Mouse (Mus musculus) brain, adult 2 months (tissue): ENCODE measurements around the gene Usb1.
"Not testable (repeated sequence)": the region's sequence is repeated elsewhere in the genome, so short reads cannot be mapped to it uniquely, and the experiment has no call there.

Experiments used
- DNase-seq: peaks from one replicate; pipeline ENCODE4 v3.0.0; 2011; ENCODE audit warnings: low read depth, low spot score

The Usb1 gene

DNA sequence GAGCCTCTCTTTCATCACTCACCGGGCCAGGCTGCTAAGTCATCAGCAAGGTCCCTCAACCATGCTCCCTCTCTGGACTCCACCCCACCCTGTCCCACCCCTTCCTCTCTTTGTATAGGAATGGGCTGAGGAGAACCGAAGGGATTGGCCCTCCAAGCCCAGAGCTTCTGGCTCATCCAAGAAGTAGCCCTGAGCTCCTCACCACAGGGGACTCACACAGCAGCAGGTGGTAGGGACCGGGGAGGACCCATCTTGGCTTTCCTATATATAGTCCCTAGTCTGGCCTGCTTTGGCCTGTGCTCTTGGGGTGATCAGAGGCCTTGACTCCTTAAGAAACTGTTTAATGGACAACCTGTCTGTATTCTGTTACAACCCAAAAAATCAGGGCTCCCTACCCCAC lies 42.3 kb downstream of the Usb1 start:
- no peak for DNase-seq

DNA sequence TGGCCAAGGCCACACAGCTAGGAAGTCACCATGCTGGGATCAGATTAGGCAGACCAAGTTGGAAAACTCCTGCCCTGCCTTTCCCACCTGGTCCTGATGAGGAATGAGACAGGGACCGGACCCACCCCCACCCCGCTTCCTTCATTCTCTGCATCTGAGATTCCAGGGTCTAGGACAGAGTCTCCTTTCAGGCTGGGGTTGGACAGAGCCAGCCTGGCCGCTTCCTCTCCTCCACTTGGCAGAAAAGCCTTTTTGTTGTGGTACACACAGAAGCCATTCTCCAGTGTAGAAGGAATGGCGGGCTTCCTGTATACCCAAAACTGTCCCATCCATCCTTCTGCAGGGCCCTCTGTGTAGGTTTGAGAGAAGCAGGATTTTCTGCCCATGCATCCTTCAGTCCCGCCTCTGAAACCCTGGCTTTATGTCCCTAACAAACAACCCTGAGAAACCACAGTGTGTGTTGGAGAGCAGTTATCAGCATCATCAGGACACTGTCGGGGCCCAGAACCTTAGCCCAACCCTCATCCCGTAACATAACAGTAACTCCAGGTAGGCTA lies 43.4 kb downstream of the Usb1 start:
- DNase-seq, result peak; percentile 56

DNA sequence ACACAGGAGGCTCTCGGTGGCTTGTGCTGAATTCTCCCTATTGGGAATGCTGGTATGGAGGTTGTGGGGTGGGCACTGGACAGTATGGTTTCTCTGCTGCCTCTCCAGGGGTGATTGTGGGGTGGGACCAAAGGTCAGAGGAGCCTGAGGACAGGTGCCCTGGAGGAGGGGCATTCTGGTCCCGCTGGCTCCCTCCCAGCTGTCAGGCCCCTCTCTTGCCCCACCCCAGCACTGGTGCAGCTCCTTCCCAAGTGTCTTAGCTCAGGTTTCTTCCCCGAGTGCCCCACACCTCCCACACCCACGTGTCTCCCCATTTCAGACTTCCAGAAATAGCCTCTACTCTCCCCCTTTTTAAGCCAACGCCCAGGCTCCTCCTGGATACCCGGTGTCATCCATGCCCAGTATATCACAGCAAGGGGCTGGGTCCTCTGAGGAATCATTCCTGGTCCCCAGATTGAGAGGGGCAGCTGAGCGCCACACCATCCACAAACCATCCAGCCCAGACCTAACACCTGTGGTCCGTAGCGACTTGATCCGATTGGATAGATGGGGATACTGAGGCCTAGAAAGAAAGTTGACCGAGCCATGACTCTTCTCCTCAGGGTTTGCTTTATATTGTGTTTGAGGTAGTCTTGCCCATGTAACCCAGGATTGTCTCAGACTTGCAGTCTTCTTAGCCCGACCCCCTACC lies 44.4 kb downstream of the Usb1 start:
- no peak for DNase-seq

DNA sequence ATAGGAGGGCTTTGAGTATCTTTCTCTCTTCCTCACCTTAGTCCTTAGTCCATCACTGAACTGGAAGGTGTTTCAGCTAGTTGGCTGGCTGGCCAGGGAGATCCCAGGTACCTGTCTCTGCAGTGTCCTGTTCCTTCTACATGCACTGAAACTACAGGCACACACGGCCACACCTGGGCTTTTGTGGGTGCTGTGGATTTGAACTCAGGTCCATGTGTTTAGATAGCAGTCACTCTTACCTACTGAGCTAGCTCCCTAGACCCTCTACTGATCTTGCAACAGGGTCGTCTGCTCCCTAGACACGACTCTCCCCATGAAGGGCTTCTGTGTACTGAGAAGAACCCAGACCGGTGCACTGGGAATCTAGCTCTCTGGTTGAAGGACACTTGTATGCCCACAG lies 45.0 kb downstream of the Usb1 start:
- DNase-seq, result no peak

DNA sequence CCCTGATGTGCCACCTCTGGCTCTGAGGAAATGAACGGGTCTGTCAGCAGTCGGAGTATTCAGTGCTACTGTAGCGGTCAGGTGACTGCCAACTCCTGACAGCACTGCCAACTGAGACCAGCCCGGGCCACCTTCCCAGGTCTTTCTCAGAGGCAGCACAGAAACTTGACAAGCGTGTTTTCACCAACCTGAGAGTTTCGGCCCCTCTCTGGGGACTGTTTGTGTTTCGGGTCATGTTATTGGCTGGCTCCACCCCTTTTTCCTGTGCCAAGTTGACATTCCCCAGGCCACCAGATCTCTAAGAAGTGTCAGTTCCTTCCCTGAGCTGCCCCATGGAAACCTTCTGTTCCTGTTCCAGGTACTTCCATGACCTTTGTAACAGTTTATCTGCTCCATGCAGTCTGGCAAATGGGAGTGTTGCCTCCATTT lies 45.8 kb downstream of the Usb1 start:
- DNase-seq, result no peak

DNA sequence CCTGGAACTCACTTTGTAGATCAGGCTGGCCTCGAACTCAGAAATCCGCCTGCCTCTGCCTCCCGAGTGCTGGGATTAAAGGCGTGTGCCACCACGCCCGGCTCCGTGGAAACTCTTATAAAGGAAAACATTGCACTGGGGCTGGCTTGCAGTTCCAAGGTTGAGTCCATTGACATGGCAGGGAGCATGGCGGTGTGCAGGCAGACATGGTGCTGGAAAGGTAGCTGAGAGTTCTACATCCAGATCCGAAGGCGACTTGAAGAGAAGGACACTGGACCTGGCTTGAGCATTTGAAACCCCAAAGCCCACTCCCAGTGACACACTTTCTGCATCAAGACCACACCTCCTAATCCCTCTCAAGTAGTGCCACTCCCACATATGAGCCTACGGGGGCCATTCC lies 46.8 kb downstream of the Usb1 start:
- DNase-seq, result not testable (repeated sequence)

DNA sequence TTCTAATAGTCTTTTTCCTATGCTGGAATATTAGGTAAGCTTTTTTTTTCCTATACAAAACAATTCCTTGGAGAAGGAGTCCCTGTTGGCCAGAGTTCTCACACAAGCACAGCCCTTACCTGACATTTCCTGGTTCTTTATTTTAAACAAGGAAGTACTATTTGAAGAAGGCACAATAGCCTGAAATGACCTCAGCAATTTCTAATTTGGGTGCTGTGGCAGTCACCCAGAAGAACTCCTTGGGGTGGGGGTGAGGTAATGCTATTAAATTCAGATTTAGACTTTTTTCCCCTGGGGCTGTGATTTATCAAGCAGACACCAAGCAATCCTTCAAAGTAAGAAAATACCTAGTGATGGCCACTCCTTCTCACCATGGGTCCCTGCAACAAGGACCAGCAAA lies 48.9 kb downstream of the Usb1 start:
- DNase-seq, result no peak

DNA sequence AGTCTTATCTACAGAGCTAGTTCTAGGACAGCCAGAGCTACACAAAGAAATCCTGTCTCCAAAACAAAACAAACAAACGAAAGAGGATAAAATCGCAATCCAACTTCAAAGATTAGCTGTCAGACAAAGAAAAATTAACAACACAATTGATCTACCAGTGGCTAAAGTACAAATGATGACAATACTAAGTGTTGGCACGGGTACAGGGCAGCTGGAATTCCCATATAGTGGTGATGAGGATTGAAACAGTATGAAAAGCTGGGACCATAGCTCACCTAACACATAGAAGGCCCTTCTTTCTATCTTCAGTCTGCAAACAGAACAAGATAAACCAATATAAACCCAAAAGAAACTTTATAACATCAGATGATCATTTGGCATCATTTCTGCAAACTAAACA lies 49.5 kb downstream of the Usb1 start:
- DNase-seq, result no peak

DNA sequence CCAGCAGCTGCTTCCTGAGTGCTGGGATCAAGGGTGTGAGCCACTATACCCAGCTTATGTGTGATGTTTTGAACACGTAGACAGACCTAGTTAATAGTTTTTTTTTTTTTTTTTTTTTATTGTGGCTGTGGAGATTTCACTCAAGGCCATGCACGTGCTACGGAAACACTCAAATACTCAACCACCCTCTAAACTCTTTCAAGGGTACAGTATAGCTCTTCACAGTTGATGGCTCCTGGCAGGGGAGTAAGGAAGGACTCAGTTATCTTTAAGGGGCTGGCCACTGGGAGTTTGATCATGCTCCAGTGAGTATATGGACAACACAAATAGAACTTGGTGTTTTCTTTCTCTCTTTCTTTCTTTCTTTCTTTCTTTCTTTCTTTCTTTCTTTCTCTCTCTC lies 52.4 kb downstream of the Usb1 start:
- DNase-seq, result no peak

DNA sequence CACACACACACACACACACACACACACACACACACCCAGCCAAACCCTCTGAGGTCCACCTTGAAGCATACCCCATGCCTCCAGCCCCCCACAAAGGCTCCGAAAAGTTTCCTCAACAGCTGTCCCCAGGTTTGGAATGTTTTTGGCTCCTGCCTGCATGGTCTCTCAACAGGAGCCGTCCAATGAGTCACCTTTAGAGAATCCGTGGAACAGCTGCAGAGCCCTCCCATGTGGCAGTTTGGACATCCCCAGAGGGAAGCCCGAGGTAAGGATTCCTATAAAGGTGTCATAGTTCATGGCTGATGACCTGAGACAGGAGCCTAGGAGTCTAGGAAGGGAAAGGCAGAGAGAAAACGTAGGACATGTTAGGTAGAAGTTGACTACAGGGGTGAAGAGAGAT lies 54.0 kb downstream of the Usb1 start:
- DNase-seq, result no peak

DNA sequence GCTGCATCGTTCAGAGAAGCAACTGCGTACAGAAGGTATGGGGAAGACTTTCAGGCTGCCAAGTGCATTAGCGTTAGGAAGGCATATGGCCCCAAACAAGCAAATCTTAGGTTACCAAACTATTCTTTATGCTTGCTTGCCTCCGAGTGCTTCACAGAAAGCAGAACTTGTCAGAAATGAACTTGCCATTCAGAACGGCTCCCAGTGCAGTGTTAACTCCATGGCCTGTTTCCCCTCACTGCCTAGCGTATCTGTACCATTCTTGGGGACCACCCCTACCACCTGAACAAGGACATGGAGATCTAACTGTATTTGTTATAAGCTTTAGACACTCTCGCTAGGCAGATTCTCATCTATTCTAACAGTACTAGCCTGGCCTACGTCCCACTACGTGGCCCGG lies 55.1 kb downstream of the Usb1 start:
- DNase-seq, result no peak

DNA sequence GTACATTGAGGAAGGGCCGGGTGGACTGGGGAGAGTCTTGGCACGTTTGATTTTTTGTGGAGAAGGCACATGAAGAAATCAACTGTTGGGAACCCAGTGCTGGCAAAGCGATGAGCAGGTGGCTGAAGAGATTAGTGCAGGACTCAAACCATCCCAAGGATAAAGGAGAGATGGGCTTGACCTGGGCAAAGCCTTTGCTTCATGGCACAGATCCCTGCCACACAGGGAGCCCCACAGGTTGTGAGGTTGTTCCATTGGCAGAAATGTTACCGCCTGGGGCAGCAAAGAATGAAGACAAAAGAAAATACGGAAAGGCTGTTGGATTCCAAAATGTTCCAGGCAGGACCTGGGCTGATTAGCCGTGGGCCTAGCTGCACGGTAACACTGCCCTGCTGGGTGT lies 55.9 kb downstream of the Usb1 start:
- no peak for DNase-seq

DNA sequence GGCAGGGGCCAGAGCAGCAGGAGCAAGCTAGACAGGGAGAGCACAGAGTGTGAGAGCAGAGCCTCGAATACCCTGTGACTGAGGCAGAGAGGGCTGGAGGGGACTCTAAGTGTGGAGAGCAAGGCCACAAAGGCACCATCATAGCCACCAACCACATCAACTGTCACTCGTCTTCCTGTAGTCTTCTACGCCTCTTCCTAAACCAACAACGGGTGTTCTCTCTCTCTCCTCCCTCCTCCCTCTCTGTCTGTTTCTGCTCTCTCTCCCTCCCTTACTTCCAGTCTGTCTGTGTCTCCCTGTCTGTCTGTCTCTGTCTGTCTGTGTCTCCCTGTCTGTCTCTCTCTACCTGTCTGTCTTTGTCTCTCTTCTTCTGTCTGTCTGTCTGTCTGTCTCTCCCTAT lies 58.2 kb downstream of the Usb1 start:
- DNase-seq, result no peak

DNA sequence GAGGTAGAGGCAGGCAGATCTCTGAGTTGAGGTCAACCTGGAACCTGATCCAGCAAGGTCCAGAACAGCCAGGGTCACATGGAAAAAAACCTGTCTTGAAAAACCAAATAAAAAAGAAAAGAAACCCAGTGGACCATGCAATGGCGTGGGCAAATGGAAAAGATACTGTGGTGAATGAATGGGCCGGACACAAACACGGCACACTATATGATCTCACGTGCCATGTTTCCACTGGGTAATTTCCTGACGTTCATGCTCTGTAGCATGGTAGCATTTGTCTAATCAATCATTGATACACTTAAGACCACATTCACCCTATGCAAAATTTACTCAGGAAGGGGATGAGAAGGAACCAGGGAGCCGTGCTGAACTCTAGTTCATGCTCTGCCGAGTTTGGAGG lies 59.0 kb downstream of the Usb1 start:
- DNase-seq, result no peak

DNA sequence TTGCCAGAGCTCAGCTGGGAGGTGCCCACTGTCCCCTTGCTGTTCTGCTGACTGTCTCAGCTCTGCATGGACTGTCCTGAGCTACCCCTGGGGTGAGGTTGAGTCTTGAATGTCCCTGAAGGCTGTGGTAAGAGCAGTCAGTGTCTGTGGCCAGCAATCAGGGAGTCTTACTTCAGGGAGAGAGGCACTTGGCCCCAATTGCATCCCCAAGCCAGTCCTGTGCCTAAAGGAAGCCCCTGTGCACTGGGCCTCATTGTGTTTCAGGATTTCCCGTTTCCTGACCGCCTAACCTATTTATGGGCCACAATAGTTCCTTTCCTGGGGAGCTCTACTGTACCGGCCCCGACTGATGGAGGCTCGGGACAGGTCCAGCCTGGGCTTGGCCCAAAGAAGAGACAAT lies 60.5 kb downstream of the Usb1 start:
- no peak for DNase-seq

DNA sequence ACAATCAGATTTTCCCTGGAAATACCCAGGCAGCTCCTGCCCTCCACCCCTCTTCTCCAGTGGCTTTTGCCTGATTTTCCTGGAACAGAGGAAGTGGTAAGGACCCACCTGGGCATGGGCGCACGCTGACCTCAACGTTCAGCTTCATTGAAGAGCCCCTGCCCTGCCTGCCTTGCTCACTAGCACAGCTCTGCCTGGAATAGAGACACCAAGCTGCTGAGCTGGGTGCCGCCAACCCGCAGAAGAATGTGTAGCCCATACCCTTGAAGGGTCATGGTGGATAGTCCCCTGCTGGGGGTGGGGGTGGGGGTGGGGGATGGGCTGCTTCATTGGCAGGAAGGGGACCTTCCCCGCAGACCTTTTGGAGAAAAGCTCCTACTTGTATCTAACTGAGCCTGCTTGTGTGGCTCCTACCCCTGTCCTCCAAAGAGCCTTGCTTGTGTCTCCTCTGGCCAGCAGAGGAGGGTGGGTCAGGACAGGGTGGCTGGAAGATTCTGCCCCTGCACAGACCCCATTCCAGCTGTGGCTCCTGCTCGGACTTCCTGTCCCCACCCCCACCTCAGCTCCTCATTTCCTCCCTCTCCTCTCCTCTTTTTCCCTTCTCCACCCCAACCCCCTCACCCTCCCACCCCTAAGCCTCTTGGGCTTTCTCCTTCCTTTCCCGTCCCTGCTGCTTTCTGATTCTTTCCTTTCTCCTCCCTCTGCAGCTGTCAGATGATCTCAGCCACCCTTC lies 63.3 kb downstream of the Usb1 start:
- no peak for DNase-seq

DNA sequence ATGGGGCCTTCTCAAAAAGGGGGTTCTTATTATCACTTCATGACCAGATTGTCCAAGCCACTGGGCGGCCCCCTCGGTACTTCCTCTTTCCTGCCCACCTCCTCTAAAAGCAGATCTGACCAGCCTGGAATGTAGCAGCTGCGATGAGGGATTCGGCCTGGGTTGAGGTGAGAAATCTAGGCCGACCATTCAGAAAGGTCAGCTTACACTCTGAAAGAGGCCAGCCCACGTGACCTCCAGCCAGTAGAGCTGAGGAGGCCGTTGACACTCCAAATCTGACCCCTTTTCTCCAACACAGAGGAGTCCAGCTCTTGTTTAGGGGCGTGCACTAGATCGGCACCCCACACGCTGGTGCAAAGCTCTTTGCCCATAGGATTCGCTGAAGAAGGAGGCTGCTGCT lies 64.7 kb downstream of the Usb1 start:
- DNase-seq, result no peak
